Mouse (Mus musculus): ENCODE data around the gene Brf1.

DNA sequence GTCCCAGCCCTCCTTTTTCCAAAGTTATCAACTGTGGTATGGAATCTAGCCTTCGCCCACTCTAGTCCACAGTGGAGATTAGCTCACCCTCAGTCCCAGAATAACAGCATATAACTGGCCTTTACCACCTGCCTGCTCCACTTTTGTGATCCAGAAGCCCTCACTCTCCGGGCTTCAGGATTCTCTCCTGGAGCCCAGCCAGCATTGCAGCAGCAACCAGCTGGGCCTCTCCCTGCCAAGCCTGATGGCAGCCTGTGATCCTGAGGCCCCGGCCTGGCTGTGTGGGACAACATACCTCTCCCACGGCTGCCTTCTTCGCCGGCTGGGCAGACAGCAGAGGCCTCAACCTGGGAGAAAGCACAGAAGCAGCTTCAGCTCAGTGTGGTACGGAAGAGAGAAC lies 39.1 kb downstream of the Brf1 start:
- TF ChIP-seq CTCF (IDR thresholded peaks at IDR 0.05; ENCODE audit: control insufficient read depth, insufficient read depth, insufficient replicate concordance, low read depth, low read length), result no peak
- no peak for TF ChIP-seq POLR2A (IDR thresholded peaks at IDR 0.05; ENCODE audit: control insufficient read depth, low read depth, low read length)
